Mouse (Mus musculus): ENCODE data around the gene Ehhadh.

The Ehhadh gene

GRCm38 (mm10) chr16:21794697-21795045 is 7.1 kb upstream of the Ehhadh start:
- DNase-seq (ENCODE audit: low spot score in 2 of 2): no peak

- peak; percentile 93 to 98 for DNase-seq (ENCODE audit: low spot score in 2 of 2)
These were observed 6.5 kb upstream of the Ehhadh start, which contains the start of gene Map3k13 for GRCm38 (mm10) chr16:21793875-21794696. Map3k13 (plus strand) TSS chr16:21794346.

GRCm38 (mm10) chr16:21793080-21793810 is 5.6 kb upstream of the Ehhadh start:
- DNase-seq (ENCODE audit: low spot score in 2 of 2): peak in 1 of 2 experiments; percentile 55

GRCm38 (mm10) chr16:21791779-21792178 is 4.2 kb upstream of the Ehhadh start:
- DNase-seq (ENCODE audit: low spot score in 2 of 2): peak in 1 of 2 experiments; percentile 40

- no peak for DNase-seq (ENCODE audit: low spot score in 2 of 2)
These were observed 2.9 kb upstream of the Ehhadh start for GRCm38 (mm10) chr16:21790469-21790868.

- no peak for DNase-seq (ENCODE audit: low spot score in 2 of 2)
These were observed 1.6 kb upstream of the Ehhadh start for GRCm38 (mm10) chr16:21789180-21789579.

GRCm38 (mm10) chr16:21788581-21788980 is 974 bp upstream of the Ehhadh start:
- no peak for DNase-seq (ENCODE audit: low spot score in 2 of 2)

- no peak for DNase-seq (ENCODE audit: low spot score in 2 of 2)
These were observed 1.3 kb downstream of the Ehhadh start for GRCm38 (mm10) chr16:21786317-21786716.

GRCm38 (mm10) chr16:21785000-21785399 is 2.6 kb downstream of the Ehhadh start:
- DNase-seq (ENCODE audit: low spot score in 2 of 2): no peak

GRCm38 (mm10) chr16:21782807-21783206 is 4.8 kb downstream of the Ehhadh start:
- no peak for DNase-seq (ENCODE audit: low spot score in 2 of 2)

GRCm38 (mm10) chr16:21781895-21782294 is 5.7 kb downstream of the Ehhadh start:
- DNase-seq (ENCODE audit: low spot score in 2 of 2): no peak

GRCm38 (mm10) chr16:21781277-21781676 is 6.3 kb downstream of the Ehhadh start:
- DNase-seq (ENCODE audit: low spot score in 2 of 2): no peak

- no peak for DNase-seq (ENCODE audit: low spot score in 2 of 2)
These were observed 8.5 kb downstream of the Ehhadh start for GRCm38 (mm10) chr16:21779149-21779548.

GRCm38 (mm10) chr16:21778293-21778866 is 9.2 kb downstream of the Ehhadh start:
- no peak for DNase-seq (ENCODE audit: low spot score in 2 of 2)

GRCm38 (mm10) chr16:21774725-21775124 is 12.9 kb downstream of the Ehhadh start:
- no peak for DNase-seq (ENCODE audit: low spot score in 2 of 2)

GRCm38 (mm10) chr16:21769667-21770066 is 17.9 kb downstream of the Ehhadh start:
- peak in 1 of 2 experiments; percentile 43 for DNase-seq (ENCODE audit: low spot score in 2 of 2)

GRCm38 (mm10) chr16:21768255-21768654 is 19.4 kb downstream of the Ehhadh start:
- peak in 1 of 2 experiments; percentile 45 for DNase-seq (ENCODE audit: low spot score in 2 of 2)

GRCm38 (mm10) chr16:21758447-21758846 is 29.2 kb downstream of the Ehhadh start:
- DNase-seq (ENCODE audit: low spot score in 2 of 2): no peak

- no peak for DNase-seq (ENCODE audit: low spot score in 2 of 2)
These were observed 44.2 kb downstream of the Ehhadh start for GRCm38 (mm10) chr16:21743401-21743800.

- DNase-seq (ENCODE audit: low spot score in 2 of 2): no peak
These were observed 44.7 kb downstream of the Ehhadh start for GRCm38 (mm10) chr16:21742898-21743297.

GRCm38 (mm10) chr16:21742191-21742870 is 45.3 kb downstream of the Ehhadh start:
- DNase-seq (ENCODE audit: low spot score in 2 of 2): no peak

- no peak for DNase-seq (ENCODE audit: low spot score in 2 of 2)
These were observed 46.1 kb downstream of the Ehhadh start for GRCm38 (mm10) chr16:21741542-21741941.

Measured in spleen, postnatal 4 days (tissue).